Mouse (Mus musculus): ENCODE data around the gene Sipa1l1. TPM values are rescaled to one million over a fixed set of nuclear protein-coding genes. Genes with fewer than 3 reads are reported as not detected.

The Sipa1l1 gene
- polyA plus RNA-seq, 1 experiment from 2014 or later = 41.7 TPM

- no peak for ATAC-seq (ENCODE audit: low FRiP score)
- H3K9me3 ChIP-seq = no peaks in the 10 kb centered on the region
- 89% methylated on average over 9 of the region's 9 CpGs for WGBS
- no peak overlapping the region for H3K27ac ChIP-seq
- no peak overlapping the region for H3K4me3 ChIP-seq (replicated peaks)
- H3K4me2 ChIP-seq = no peak overlapping the region
- no peaks in the 10 kb centered on the region for H3K36me3 ChIP-seq (replicated peaks)
- H3K9ac ChIP-seq = no peak overlapping the region
- no peaks in the 10 kb centered on the region for H3K4me1 ChIP-seq
- no peaks in the 10 kb centered on the region for H3K27me3 ChIP-seq
These were observed 96.5 kb downstream of the Sipa1l1 start for GRCm38 (mm10) chr12:82265335-82266274.

- no peaks in the 10 kb centered on the region for H3K27me3 ChIP-seq
- ATAC-seq (ENCODE audit: low FRiP score) = no peak
- no peaks in the 10 kb centered on the region for H3K9me3 ChIP-seq
- 77% methylated on average over 3 of the region's 3 CpGs for WGBS
- no peak overlapping the region for H3K4me2 ChIP-seq
- no peak overlapping the region for H3K9ac ChIP-seq
- no peaks in the 10 kb centered on the region for H3K4me1 ChIP-seq
- no peak overlapping the region for H3K4me3 ChIP-seq (replicated peaks)
- no peak overlapping the region for H3K27ac ChIP-seq
- no peaks in the 10 kb centered on the region for H3K36me3 ChIP-seq (replicated peaks)
These were observed 102.3 kb downstream of the Sipa1l1 start for GRCm38 (mm10) chr12:82271447-82271846.

- Histone ChIP-seq H3K4me2 (no peak overlapping the region), H3K27ac (no peak overlapping the region), H3K9ac (no peak overlapping the region), H3K27me3 (no peaks in the 10 kb centered on the region), H3K9me3 (no peaks in the 10 kb centered on the region), H3K4me3 (replicated peaks) (no peak overlapping the region), H3K4me1 (no peaks in the 10 kb centered on the region), H3K36me3 (replicated peaks) (no peaks in the 10 kb centered on the region)
- 88% methylated on average over 3 of the region's 3 CpGs for WGBS
- ATAC-seq (ENCODE audit: low FRiP score) = no peak
These were observed 104.4 kb downstream of the Sipa1l1 start for GRCm38 (mm10) chr12:82273503-82273902.

- Histone ChIP-seq H3K4me2 (no peak overlapping the region), H3K9ac (no peak overlapping the region), H3K27me3 (no peaks in the 10 kb centered on the region), H3K36me3 (replicated peaks) (no peaks in the 10 kb centered on the region), H3K9me3 (no peaks in the 10 kb centered on the region), H3K27ac (no peak overlapping the region), H3K4me3 (replicated peaks) (no peak overlapping the region), H3K4me1 (no peaks in the 10 kb centered on the region)
- 67% methylated on average over 5 of the region's 5 CpGs for WGBS
- ATAC-seq (ENCODE audit: low FRiP score) = no peak
These were observed 105.5 kb downstream of the Sipa1l1 start for GRCm38 (mm10) chr12:82274576-82274975.

- ATAC-seq (ENCODE audit: low FRiP score) = no peak
- no peaks in the 10 kb centered on the region for H3K27me3 ChIP-seq
- H3K4me2 ChIP-seq = no peak overlapping the region
- 74% methylated on average over 5 of the region's 5 CpGs for WGBS
- H3K4me1 ChIP-seq = no peaks in the 10 kb centered on the region
- no peak overlapping the region for H3K9ac ChIP-seq
- no peak overlapping the region for H3K27ac ChIP-seq
- H3K4me3 ChIP-seq (replicated peaks) = no peak overlapping the region
- H3K9me3 ChIP-seq = no peaks in the 10 kb centered on the region
- H3K36me3 ChIP-seq (replicated peaks) = no peaks in the 10 kb centered on the region
These were observed 106.6 kb downstream of the Sipa1l1 start for GRCm38 (mm10) chr12:82275767-82276166.

GRCm38 (mm10) chr12:82276591-82276990 is 107.5 kb downstream of the Sipa1l1 start:
- no peak overlapping the region for H3K4me2 ChIP-seq
- no peaks in the 10 kb centered on the region for H3K9me3 ChIP-seq
- H3K27ac ChIP-seq = no peak overlapping the region
- no peaks in the 10 kb centered on the region for H3K27me3 ChIP-seq
- no peak overlapping the region for H3K4me3 ChIP-seq (replicated peaks)
- H3K9ac ChIP-seq = no peak overlapping the region
- 89% methylated on average over 1 of the region's 1 CpGs for WGBS
- no peak for ATAC-seq (ENCODE audit: low FRiP score)
- H3K4me1 ChIP-seq = no peaks in the 10 kb centered on the region
- no peaks in the 10 kb centered on the region for H3K36me3 ChIP-seq (replicated peaks)

- 95% methylated on average over 5 of the region's 5 CpGs for WGBS
These were observed 115.5 kb downstream of the Sipa1l1 start for GRCm38 (mm10) chr12:82284617-82285016.

GRCm38 (mm10) chr12:82285018-82285417 is 115.9 kb downstream of the Sipa1l1 start:
- Histone ChIP-seq H3K27me3 (no peaks in the 10 kb centered on the region), H3K9me3 (no peaks in the 10 kb centered on the region), H3K4me2 (no peak overlapping the region), H3K4me3 (replicated peaks) (no peak overlapping the region), H3K9ac (no peak overlapping the region), H3K36me3 (replicated peaks) (no peaks in the 10 kb centered on the region), H3K27ac (no peak overlapping the region), H3K4me1 (peaks cover 8% of the 10 kb centered on the region)
- ATAC-seq (ENCODE audit: low FRiP score) = no peak
- WGBS = 95% methylated on average over 2 of the region's 2 CpGs

More at GRCm38 (mm10) chr12:82284617-82285016, 115.5 kb downstream of the Sipa1l1 start:
- Histone ChIP-seq H3K36me3 (replicated peaks) (no peaks in the 10 kb centered on the region), H3K27me3 (no peaks in the 10 kb centered on the region), H3K9me3 (no peaks in the 10 kb centered on the region), H3K4me1 (peaks cover 8% of the 10 kb centered on the region), H3K4me3 (replicated peaks) (no peak overlapping the region), H3K27ac (no peak overlapping the region), H3K4me2 (no peak overlapping the region), H3K9ac (no peak overlapping the region)
- ATAC-seq (ENCODE audit: low FRiP score) = no peak

- no peak overlapping the region for H3K4me2 ChIP-seq
- H3K27me3 ChIP-seq = no peaks in the 10 kb centered on the region
- WGBS = 42% methylated on average over 6 of the region's 6 CpGs
- H3K9ac ChIP-seq = no peak overlapping the region
- H3K9me3 ChIP-seq = no peaks in the 10 kb centered on the region
- no peak overlapping the region for H3K4me3 ChIP-seq (replicated peaks)
- no peaks in the 10 kb centered on the region for H3K36me3 ChIP-seq (replicated peaks)
- H3K27ac ChIP-seq = no peak overlapping the region
- no peak for ATAC-seq (ENCODE audit: low FRiP score)
- peaks cover 8% of the 10 kb centered on the region for H3K4me1 ChIP-seq
These were observed 116.9 kb downstream of the Sipa1l1 start for GRCm38 (mm10) chr12:82286068-82286467.

GRCm38 (mm10) chr12:82286804-82287203 is 117.7 kb downstream of the Sipa1l1 start:
- H3K36me3 ChIP-seq (replicated peaks) = no peaks in the 10 kb centered on the region
- ATAC-seq (ENCODE audit: low FRiP score) = no peak
- no peak overlapping the region for H3K9ac ChIP-seq
- H3K4me3 ChIP-seq (replicated peaks) = no peak overlapping the region
- no peak overlapping the region for H3K27ac ChIP-seq
- 65% methylated on average over 5 of the region's 5 CpGs for WGBS
- no peak overlapping the region for H3K4me2 ChIP-seq
- H3K27me3 ChIP-seq = no peaks in the 10 kb centered on the region
- H3K9me3 ChIP-seq = no peaks in the 10 kb centered on the region
- peaks cover 8% of the 10 kb centered on the region for H3K4me1 ChIP-seq

- no peaks in the 10 kb centered on the region for H3K9me3 ChIP-seq
- no peaks in the 10 kb centered on the region for H3K27me3 ChIP-seq
- WGBS = 94% methylated on average over 7 of the region's 7 CpGs
- H3K36me3 ChIP-seq (replicated peaks) = no peaks in the 10 kb centered on the region
- H3K9ac ChIP-seq = no peak overlapping the region
- H3K27ac ChIP-seq = no peak overlapping the region
- H3K4me2 ChIP-seq = no peak overlapping the region
- peaks cover 3% of the 10 kb centered on the region; the same call in 1 of the 2 replicates for H3K4me1 ChIP-seq
- ATAC-seq (ENCODE audit: low FRiP score) = no peak
- H3K4me3 ChIP-seq (replicated peaks) = no peak overlapping the region
These were observed 124.6 kb downstream of the Sipa1l1 start for GRCm38 (mm10) chr12:82293545-82294247.

GRCm38 (mm10) chr12:82294906-82295887 is 126.1 kb downstream of the Sipa1l1 start:
- 73% methylated on average over 10 of the region's 10 CpGs for WGBS
- ATAC-seq (ENCODE audit: low FRiP score) = no peak

More at GRCm38 (mm10) chr12:82294906-82295887, 126.1 kb downstream of the Sipa1l1 start:
- H3K9ac ChIP-seq = no peak overlapping the region
- H3K27me3 ChIP-seq = no peaks in the 10 kb centered on the region
- H3K9me3 ChIP-seq = no peaks in the 10 kb centered on the region
- no peaks in the 10 kb centered on the region for H3K36me3 ChIP-seq (replicated peaks)
- H3K4me3 ChIP-seq (replicated peaks) = no peak overlapping the region
- no peak overlapping the region for H3K4me2 ChIP-seq
- H3K4me1 ChIP-seq = peaks cover 3% of the 10 kb centered on the region; the same call in 1 of the 2 replicates
- no peak overlapping the region for H3K27ac ChIP-seq
